Mouse (Mus musculus): ENCODE measurements around the gene Icos. TPM values are rescaled to one million over a fixed set of nuclear protein-coding genes. Genes with fewer than 3 reads are reported as not detected.

Icos gene
- polyA plus RNA-seq, 1 experiment from 2014 or later: 0.34 TPM

DNA sequence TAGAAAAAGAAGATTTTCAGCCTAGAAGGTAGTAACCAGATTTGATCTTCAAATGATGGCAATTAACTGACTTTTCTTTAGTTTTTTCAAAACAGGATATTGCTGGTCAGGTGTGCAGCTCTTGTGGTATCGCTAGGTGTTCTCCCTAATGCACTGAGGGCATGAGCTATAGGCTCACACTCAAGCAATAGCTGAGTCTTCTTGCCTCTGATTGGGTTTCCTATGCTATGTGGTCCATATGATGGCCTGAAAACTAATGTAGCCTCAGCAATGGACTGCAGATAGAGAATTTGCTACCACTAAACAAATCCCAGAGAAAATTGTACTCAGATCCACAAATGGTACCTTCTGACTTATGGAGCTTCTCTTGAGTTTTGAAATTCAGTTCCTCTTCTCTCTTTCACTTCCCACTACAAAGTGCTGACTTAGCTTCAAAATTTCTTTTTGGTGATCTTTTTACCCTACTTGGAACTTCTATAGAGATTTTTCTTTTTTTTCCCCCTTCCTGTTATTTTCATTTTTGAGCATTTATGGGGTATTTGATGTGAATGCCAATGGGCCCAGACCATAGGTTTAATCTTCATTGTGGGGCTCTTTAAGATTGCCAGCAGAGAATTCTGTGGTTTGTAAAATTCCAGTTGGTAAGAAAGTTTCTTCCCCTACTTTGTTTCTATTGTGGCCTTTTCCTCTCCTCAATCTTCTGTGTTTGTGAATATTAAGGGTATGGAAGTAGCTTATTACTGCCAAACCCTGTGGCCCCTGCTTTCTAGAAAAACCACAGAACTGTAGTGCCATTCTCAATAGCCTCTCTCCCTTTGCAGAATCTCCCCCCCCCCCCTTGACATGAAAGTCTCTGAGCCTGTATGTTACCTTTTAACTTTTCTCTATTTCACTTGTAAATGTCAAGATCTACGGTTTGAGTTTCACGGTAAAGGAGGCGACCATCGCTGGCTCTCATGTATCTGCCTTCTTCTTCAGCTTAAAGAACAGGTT, 36.4 kb upstream of the Icos start:
- Histone ChIP-seq H3K4me2 (ENCODE audit: low read depth, low read length) (no peak overlapping the region), H3K9ac (ENCODE audit: low read length) (no peak overlapping the region), H3K4me1 (ENCODE audit: control insufficient read depth, insufficient read depth, low read length) (no peaks in the 10 kb centered on the region), H3K9me3 (replicated peaks; ENCODE audit: control insufficient read depth, low read length) (no peaks in the 10 kb centered on the region), H3K36me3 (ENCODE audit: control insufficient read depth, insufficient read depth, low read length) (no peaks in the 10 kb centered on the region), H3K27me3 (ENCODE audit: control insufficient read depth, insufficient read depth, low read length) (no peaks in the 10 kb centered on the region), H3K27ac (ENCODE audit: low read length) (peak overlapping the region; percentile 13; the same call in 1 of the 2 replicates), H3K4me3 (replicated peaks; ENCODE audit: low read length) (no peak overlapping the region)
- ATAC-seq (ENCODE audit: insufficient read depth, low FRiP score): no peak
- 94% methylated on average over 5 of the region's 5 CpGs for WGBS

DNA sequence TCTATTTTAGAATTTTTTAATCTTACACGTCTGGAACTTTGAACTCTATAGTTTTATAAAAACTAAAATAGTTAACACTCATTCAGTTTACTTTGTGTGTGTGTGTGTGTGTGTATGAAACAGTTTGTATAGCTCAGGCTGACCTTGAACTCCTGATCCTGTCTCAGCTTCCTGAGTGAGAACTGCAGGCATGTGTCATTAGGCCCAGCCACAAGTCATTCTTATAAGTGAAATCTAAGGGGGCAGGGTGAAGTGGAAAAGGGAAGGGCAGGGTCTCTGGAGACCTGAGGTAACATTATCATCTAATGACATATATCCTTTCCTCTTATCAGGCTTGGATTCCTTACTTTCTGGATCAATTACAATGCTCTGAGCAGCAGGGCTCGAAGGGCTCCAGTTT, 34.8 kb upstream of the Icos start:
- H3K4me3 ChIP-seq (replicated peaks; ENCODE audit: low read length): no peak overlapping the region
- H3K27me3 ChIP-seq (ENCODE audit: control insufficient read depth, insufficient read depth, low read length): no peaks in the 10 kb centered on the region
- 71% methylated on average over 2 of the region's 2 CpGs for WGBS
- ATAC-seq (ENCODE audit: insufficient read depth, low FRiP score): no peak
- no peak overlapping the region for H3K27ac ChIP-seq (ENCODE audit: low read length)
- no peaks in the 10 kb centered on the region for H3K9me3 ChIP-seq (replicated peaks; ENCODE audit: control insufficient read depth, low read length)
- no peaks in the 10 kb centered on the region for H3K4me1 ChIP-seq (ENCODE audit: control insufficient read depth, insufficient read depth, low read length)
- no peak overlapping the region for H3K4me2 ChIP-seq (ENCODE audit: low read depth, low read length)
- no peak overlapping the region for H3K9ac ChIP-seq (ENCODE audit: low read length)
- H3K36me3 ChIP-seq (ENCODE audit: control insufficient read depth, insufficient read depth, low read length): no peaks in the 10 kb centered on the region

DNA sequence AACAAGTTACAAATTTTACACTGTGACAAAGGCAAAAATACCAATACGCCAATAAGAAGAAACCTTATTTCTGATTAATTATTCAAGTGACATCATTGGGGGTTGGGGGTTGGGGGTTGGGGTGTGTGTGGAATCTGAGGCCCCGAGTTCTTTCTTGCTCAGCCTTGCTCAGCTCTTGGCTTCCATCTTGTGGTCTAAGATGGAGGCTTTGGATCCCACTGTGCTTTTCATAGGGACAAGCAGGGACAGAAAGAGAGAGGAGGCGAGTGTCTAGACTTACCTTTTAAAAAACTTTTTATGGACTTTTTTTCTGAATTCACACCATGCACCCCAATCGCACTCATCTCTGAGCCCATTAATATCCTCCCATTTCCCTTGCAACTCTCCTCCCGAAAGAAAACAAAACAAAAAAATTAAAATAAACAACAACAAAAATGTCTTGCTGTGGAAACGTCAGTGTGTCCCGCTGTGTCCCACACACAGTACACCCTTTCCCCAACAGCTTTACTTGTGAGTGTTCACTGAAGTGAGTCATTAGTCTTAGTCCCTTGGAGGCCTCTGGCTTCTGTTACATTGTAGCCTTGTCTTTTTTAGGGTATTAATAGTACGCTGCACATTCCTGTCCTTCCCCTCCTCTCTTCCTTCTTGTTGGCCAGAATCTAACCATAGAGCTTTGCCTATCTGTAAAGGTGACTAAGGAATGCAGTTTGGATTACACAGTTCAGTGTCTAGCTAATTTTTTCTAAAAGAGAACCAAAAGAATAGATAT, 31.9 kb upstream of the Icos start:
- Histone ChIP-seq H3K27me3 (ENCODE audit: control insufficient read depth, insufficient read depth, low read length) (no peaks in the 10 kb centered on the region), H3K9me3 (replicated peaks; ENCODE audit: control insufficient read depth, low read length) (no peaks in the 10 kb centered on the region), H3K4me3 (replicated peaks; ENCODE audit: low read length) (no peak overlapping the region), H3K9ac (ENCODE audit: low read length) (no peak overlapping the region), H3K4me2 (ENCODE audit: low read depth, low read length) (no peak overlapping the region), H3K36me3 (ENCODE audit: control insufficient read depth, insufficient read depth, low read length) (no peaks in the 10 kb centered on the region), H3K27ac (ENCODE audit: low read length) (no peak overlapping the region), H3K4me1 (ENCODE audit: control insufficient read depth, insufficient read depth, low read length) (no peaks in the 10 kb centered on the region)
- no peak for ATAC-seq (ENCODE audit: insufficient read depth, low FRiP score)
- WGBS: 87% methylated on average over 8 of the region's 8 CpGs

DNA sequence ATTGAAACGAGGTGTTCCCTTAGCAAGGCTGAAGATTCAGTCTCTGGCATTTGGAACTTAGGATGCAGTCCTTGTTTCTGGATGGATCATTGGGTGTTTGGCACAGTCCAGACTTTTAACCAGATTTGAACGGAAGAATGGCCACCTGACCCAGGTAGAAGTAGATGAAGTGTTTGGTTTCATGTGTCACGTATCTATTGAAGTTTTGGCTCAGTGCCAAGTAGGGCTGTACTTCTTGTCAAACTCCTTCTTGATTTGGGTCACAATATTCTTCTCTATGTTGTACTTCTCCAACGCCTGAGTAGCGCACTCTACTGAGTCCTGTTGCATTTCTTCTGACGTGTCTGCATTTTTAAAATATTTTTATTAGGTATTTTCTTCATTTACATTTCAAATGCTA, 29.6 kb upstream of the Icos start:
- Histone ChIP-seq H3K4me2 (ENCODE audit: low read depth, low read length) (no peak overlapping the region), H3K27me3 (ENCODE audit: control insufficient read depth, insufficient read depth, low read length) (no peaks in the 10 kb centered on the region), H3K36me3 (ENCODE audit: control insufficient read depth, insufficient read depth, low read length) (no peaks in the 10 kb centered on the region), H3K9me3 (replicated peaks; ENCODE audit: control insufficient read depth, low read length) (no peaks in the 10 kb centered on the region), H3K27ac (ENCODE audit: low read length) (no peak overlapping the region), H3K4me1 (ENCODE audit: control insufficient read depth, insufficient read depth, low read length) (no peaks in the 10 kb centered on the region; the same call in 1 of the 2 replicates), H3K9ac (ENCODE audit: low read length) (no peak overlapping the region), H3K4me3 (replicated peaks; ENCODE audit: low read length) (no peak overlapping the region)
- WGBS: 69% methylated on average over 6 of the region's 6 CpGs
- no peak for ATAC-seq (ENCODE audit: insufficient read depth, low FRiP score)

- Histone ChIP-seq H3K4me1 (ENCODE audit: control insufficient read depth, insufficient read depth, low read length) (no peaks in the 10 kb centered on the region; the same call in 1 of the 2 replicates), H3K9me3 (replicated peaks; ENCODE audit: control insufficient read depth, low read length) (no peaks in the 10 kb centered on the region), H3K4me2 (ENCODE audit: low read depth, low read length) (no peak overlapping the region), H3K27me3 (ENCODE audit: control insufficient read depth, insufficient read depth, low read length) (no peaks in the 10 kb centered on the region), H3K4me3 (replicated peaks; ENCODE audit: low read length) (no peak overlapping the region), H3K9ac (ENCODE audit: low read length) (no peak overlapping the region), H3K27ac (ENCODE audit: low read length) (no peak overlapping the region), H3K36me3 (ENCODE audit: control insufficient read depth, insufficient read depth, low read length) (no peaks in the 10 kb centered on the region)
- 49% methylated on average over 7 of the region's 7 CpGs for WGBS
- ATAC-seq (ENCODE audit: insufficient read depth, low FRiP score): no peak
Observed at GRCm38 (mm10) chr1:60952958-60953357, 24.8 kb upstream of the Icos start.

GRCm38 (mm10) chr1:60953686-60954085, 24.0 kb upstream of the Icos start:
- Histone ChIP-seq H3K27ac (ENCODE audit: low read length) (no peak overlapping the region), H3K27me3 (ENCODE audit: control insufficient read depth, insufficient read depth, low read length) (no peaks in the 10 kb centered on the region), H3K9me3 (replicated peaks; ENCODE audit: control insufficient read depth, low read length) (no peaks in the 10 kb centered on the region), H3K4me2 (ENCODE audit: low read depth, low read length) (no peak overlapping the region), H3K4me1 (ENCODE audit: control insufficient read depth, insufficient read depth, low read length) (no peaks in the 10 kb centered on the region; the same call in 1 of the 2 replicates), H3K36me3 (ENCODE audit: control insufficient read depth, insufficient read depth, low read length) (no peaks in the 10 kb centered on the region), H3K9ac (ENCODE audit: low read length) (no peak overlapping the region), H3K4me3 (replicated peaks; ENCODE audit: low read length) (no peak overlapping the region)
- 89% methylated on average over 7 of the region's 7 CpGs for WGBS
- no peak for ATAC-seq (ENCODE audit: insufficient read depth, low FRiP score)

GRCm38 (mm10) chr1:60954759-60955158, 23.0 kb upstream of the Icos start:
- Histone ChIP-seq H3K9me3 (replicated peaks; ENCODE audit: control insufficient read depth, low read length) (no peaks in the 10 kb centered on the region), H3K9ac (ENCODE audit: low read length) (no peak overlapping the region), H3K27me3 (ENCODE audit: control insufficient read depth, insufficient read depth, low read length) (no peaks in the 10 kb centered on the region), H3K36me3 (ENCODE audit: control insufficient read depth, insufficient read depth, low read length) (no peaks in the 10 kb centered on the region), H3K4me2 (ENCODE audit: low read depth, low read length) (no peak overlapping the region), H3K27ac (ENCODE audit: low read length) (no peak overlapping the region), H3K4me1 (ENCODE audit: control insufficient read depth, insufficient read depth, low read length) (no peaks in the 10 kb centered on the region; the same call in 1 of the 2 replicates), H3K4me3 (replicated peaks; ENCODE audit: low read length) (no peak overlapping the region)
- no peak for ATAC-seq (ENCODE audit: insufficient read depth, low FRiP score)
- 63% methylated on average over 2 of the region's 2 CpGs for WGBS

- Histone ChIP-seq H3K36me3 (ENCODE audit: control insufficient read depth, insufficient read depth, low read length) (no peaks in the 10 kb centered on the region), H3K9ac (ENCODE audit: low read length) (no peak overlapping the region), H3K4me2 (ENCODE audit: low read depth, low read length) (no peak overlapping the region), H3K4me1 (ENCODE audit: control insufficient read depth, insufficient read depth, low read length) (no peaks in the 10 kb centered on the region; the same call in 1 of the 2 replicates), H3K9me3 (replicated peaks; ENCODE audit: control insufficient read depth, low read length) (no peaks in the 10 kb centered on the region), H3K27ac (ENCODE audit: low read length) (no peak overlapping the region), H3K4me3 (replicated peaks; ENCODE audit: low read length) (no peak overlapping the region), H3K27me3 (ENCODE audit: control insufficient read depth, insufficient read depth, low read length) (no peaks in the 10 kb centered on the region)
- ATAC-seq (ENCODE audit: insufficient read depth, low FRiP score): no peak
- 90% methylated on average over 3 of the region's 3 CpGs for WGBS
Observed at GRCm38 (mm10) chr1:60955186-60955585, 22.5 kb upstream of the Icos start.

DNA sequence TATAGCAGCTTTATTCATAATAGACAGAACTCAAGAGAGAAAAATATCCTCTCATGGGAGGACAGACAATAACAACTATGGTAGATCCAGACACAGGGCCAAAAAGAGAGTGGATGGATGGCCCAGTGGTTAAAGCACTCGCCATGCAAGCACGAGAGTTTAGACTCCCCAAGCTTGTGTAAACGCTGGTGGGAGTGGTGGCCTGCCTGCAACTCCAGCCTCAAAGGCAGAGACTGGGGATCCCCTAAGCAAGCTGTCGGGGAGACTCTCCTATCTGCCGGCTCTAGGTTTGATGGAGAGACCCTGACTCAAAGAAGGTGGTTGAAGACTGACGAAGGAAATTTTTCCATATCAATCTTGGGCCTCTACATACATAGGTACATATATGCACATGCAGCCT, 21.5 kb upstream of the Icos start:
- H3K4me1 ChIP-seq (ENCODE audit: control insufficient read depth, insufficient read depth, low read length): no peaks in the 10 kb centered on the region; the same call in 1 of the 2 replicates
- no peak for ATAC-seq (ENCODE audit: insufficient read depth, low FRiP score)

More for the DNA sequence above, 21.5 kb upstream of the Icos start:
- Histone ChIP-seq H3K9ac (ENCODE audit: low read length) (no peak overlapping the region), H3K36me3 (ENCODE audit: control insufficient read depth, insufficient read depth, low read length) (no peaks in the 10 kb centered on the region), H3K27ac (ENCODE audit: low read length) (no peak overlapping the region), H3K9me3 (replicated peaks; ENCODE audit: control insufficient read depth, low read length) (no peaks in the 10 kb centered on the region), H3K27me3 (ENCODE audit: control insufficient read depth, insufficient read depth, low read length) (no peaks in the 10 kb centered on the region), H3K4me3 (replicated peaks; ENCODE audit: low read length) (no peak overlapping the region), H3K4me2 (ENCODE audit: low read depth, low read length) (no peak overlapping the region)
- 83% methylated on average over 6 of the region's 6 CpGs for whole genome bisulfite sequencing
